Mouse (Mus musculus): ENCODE data around the gene Syk.
A peak's percentile ranks its signal among the peaks of the same experiment; 100 is the strongest.

The Syk gene

DNA sequence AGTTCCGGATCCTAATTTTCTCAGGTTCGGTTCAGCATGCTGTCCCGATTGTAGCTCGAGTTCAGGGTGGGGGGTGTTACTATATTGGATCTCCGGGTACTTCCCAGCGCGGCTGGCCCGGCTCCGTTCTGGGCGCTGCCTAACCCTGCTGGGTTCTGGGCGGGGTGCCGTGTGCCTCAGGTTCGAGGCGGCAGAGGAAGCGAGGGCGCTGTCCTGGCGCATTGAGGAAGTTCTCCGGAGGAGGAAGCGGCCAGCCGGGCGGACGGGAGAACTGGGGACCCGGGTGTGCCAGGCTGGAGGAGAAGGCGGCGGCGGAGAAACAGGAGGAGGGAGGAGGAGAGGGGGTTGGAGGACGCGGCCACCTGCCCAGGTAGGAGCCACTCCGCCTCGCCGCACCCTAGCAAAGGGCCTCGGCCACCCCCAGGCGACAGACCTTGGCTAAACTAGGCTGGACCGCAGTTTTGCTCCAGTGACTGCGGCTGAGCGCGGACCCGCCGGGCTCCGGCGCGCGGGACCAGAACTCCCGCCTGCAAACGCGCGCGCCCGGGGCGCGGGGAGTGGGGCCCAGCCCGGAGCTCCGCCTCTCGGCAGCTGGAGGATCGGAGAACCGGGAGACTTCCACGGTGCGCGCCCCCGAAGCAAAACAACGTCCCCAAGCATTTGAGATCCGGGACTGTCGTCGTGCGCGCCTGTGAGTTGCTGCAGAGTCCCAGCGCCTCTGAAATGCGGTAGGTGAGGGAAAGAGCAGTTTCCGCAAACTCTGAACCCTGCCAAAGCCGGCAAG lies at the start of gene Syk:
Gene Syk, plus strand, starts transcription at position 296 of the 784 bp plus-strand sequence.
- no peak for DNase-seq (ENCODE audit: low read depth)

DNA sequence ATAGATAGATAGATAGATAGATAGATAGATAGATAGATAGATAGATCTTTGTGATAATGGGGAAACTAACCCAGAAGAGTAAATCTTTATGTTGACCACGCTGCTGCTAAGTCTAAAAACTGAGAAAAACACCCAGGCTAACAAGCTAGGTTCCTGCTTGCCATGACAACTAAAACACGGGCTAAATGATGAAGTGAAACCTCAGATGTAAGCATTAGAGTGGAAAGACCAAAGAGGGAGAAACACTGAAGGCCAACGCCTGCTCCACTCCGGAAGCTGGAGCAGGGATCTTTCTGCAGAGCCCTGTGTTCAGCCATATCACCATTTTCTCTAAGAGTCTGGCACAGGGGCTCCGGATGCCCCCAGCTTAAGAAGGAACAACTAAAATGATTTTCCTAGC lies 49.3 kb upstream of the Syk start:
- no peak for DNase-seq (ENCODE audit: low read depth)

DNA sequence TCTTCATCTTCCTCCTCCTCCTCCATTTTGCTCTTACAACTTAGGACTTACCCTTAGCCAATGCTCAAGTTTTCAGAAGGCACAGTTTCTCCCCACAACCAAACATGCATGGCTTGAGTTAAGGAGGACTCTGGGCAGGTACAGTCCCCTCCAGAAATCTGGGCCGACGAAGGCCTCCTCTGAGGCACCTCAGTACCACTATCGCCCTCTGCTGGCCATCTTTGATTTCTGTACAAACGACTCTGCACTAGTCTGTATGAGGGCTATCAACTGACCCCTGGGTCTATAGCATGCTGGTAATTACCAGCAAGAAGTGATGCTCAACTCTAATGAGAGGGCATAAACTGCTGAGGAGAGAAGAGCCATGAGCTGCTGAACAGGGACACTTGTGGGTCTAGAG lies 47.4 kb upstream of the Syk start:
- DNase-seq (ENCODE audit: low read depth): peak; percentile 70

DNA sequence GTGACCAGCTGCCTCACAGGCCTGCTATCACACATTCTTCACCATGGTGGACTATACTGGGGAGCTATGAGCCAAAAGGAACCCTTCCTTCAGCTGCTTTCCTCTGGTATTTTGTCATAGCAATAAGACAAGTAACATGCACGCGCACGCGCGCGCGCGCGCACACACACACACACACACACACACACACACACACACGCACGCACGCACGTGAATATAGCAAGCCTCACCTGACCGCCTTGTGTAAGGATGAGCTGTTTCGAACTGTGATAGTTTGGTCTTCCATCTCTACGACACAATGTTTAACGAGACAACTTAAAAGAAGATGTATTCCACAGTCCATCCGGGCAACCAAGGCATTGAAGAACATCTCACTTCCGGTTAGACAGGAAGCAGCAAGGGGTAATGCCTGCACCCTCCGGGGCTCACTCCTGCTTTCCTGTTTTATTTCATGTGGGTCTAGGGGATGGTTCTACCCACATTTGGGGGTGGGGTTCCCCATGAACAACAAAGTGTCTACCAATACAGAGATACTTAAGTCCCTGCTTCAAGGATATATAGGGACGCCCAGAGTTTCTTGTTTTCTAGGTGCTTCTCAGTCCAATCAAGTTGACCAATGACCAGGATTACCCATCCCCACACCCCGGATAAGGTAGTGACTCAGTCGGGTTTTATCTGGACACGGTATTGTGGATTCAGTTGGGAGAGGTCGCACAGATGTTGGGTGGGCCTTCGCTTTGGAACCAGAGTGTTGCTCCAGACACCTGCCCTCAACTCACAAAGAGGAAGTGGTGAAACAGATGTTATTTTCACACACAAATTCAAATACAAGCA lies 45.0 kb upstream of the Syk start:
- DNase-seq (ENCODE audit: low read depth): peak; percentile 66

DNA sequence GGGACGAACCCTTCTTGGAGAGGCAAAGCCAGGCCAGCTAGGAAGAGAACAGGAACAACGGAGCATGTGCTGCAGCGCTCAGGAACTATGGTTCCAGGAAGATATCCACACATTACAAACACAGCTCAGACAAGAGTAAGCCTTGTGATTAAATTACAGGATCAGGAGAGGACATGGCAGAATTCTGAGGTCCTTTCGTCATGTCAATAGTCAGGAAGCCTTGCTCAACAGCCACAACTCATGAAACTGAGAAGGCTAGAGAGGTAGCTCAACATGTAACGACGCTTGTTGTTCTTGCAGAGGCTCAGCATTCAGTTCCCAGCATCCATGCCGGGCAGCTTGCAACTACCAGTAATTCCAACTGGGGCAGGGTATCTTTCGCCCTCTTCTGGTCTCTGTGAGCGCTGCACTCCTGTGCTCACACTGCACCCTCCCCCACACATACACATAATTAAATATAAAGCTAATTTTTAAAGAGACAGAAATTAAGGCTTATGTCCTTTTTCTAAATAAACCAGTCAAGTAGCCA lies 44.3 kb upstream of the Syk start:
- DNase-seq (ENCODE audit: low read depth): peak; percentile 58

DNA sequence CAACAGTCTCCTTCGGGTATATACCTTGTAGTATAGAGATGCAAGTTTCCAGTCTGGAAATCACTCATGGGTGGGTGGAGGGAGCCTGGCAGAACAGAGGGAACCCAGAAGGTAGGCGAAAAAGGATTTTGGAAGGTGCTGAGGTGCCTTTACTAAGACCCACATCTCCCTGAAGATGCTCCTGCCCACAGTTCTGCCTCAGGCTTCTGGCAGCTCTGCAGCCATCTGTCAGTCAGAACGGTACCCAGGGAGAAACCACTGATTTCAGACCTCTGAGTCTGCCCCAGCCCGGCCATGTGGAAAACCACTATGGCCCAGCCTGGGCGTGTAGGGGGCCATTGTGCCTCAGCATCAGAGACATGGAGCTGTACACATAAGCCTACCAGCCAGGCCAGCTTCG lies 43.5 kb upstream of the Syk start:
- DNase-seq (ENCODE audit: low read depth): no peak

DNA sequence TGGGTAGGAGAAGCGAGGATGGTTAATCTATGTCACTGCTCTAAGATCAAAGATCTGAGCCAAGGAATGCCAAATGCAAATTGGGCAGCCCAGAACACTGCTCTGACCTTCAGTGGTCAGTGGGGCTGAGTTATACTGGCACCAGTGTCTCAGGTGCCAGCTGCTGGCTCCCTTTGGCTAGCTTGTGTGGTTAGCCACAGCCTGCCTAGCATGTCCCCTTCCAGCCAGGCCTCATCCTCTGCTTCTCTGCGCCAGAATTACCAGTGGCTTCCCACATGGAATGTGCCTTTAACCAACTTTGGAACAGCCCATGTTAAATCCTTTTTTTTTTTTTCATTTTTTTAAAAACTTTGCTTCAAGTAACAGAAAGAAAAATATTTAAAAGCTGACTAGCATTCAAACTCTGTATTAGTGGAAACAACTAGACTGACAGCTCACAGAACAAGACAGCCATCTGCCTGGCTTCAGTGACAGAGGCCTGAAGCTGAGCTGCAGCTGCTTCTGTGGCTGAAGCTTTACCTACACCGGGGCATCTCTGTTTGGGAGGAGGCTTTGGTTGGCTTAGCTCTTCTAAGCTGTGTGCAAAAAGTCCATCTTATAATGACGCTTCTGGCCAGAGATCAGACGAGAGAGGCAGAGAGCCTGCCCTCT lies 41.5 kb upstream of the Syk start:
- peak; percentile 59 for DNase-seq (ENCODE audit: low read depth)

DNA sequence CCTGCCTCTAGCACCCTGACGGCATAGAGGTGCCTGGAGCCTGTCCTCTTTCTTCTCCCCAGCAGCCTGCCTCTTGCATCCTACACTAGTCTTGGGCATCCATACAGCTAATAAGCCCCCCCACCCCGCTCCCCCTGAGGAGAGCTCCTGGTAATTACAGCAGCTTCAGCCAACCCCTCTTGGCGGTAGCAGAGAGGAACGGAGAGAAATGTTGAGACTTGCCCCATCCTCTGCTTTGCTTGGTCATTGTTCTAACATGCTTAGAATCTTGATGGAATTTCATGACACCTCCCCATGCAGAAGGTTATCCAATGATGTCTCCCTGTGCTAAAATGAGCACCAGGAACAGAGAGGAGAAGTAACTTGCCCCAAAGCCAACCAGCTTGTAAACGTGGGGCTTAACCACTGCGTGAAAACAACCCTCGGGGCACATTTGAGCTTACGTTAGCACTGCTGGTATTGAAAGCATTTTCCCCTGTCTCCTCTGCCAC lies 40.9 kb upstream of the Syk start:
- no peak for DNase-seq (ENCODE audit: low read depth)

DNA sequence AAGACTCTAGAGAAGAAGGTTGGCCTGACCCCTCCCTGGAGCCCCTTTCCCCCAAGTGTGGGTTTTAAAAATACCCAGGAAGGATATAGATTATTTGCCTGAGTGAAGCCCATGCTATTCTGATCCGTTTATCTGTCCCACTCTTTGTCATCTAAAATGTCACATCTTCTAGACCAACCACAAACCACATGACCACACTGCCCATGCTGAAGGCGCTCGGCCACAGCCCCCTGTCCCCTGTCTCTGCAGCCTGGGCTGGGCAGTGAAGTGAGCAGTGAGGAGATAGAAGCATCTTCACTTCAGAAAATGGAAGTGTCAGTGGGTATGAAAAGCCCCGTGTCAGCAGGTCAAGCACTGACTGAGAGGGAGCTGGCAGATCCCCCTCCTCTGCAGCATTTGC lies 40.3 kb upstream of the Syk start:
- DNase-seq (ENCODE audit: low read depth): peak; percentile 65

DNA sequence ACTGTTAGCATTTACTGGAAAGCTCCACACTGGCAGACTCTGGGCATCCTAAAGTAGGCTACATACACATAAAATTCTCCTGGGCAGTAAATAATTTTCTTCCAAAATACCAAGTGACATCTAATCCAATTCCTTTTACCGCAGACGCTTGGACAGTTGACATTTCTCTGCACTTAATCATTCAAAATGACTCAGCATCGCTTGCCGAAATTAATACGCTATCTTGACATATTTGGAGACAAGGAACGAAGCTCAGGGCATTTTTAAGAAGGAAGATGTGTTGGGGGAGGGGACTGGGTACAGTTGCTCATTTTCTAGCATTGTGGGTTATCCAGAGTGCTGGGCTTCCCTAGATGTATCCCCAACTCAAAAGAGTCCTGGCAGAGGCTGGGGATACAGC lies 36.7 kb upstream of the Syk start:
- no peak for DNase-seq (ENCODE audit: low read depth)

DNA sequence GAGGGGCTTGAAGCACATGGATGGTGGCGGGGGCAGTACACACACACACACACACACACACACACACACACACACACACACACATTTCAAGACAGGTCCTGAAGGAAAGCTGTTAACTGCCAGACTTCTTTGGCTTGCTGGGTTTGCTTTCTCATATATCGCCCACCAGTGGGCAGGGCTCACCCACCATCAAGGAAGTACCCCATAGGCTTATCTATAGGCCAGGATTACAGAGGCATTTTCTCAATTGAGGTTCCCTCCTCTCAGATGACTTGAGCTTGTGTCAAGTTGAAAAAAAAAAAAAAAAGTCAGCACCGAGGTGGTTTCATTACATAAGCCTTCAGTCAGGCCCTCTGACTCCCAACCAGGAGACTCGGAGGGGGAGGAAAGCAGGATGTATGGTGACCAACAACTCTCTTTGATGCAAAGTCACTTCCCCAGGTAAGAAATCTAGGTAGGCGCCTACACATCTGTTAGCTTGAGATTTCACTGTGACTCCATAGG lies 32.2 kb upstream of the Syk start:
- peak; percentile 72 for DNase-seq (ENCODE audit: low read depth)

DNA sequence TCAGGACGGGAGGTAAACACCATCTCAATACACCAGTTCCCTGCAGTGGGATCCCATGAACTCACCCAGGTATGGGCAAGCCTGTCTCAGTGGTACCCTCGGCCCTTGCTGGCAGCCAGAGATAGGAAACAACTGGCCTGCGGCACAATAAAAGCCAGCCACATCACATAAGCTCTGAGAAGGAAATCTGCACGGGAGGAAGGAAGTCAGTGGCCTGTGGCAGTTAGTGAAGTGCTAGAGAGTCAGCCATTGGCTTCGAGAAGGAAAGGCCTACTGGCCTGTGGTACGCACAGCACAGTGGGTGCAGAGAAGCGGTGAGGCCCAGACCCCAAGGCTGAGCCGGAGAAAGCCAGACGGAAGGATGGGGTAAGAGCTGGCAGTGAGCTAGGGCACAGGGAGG lies 31.7 kb upstream of the Syk start:
- DNase-seq (ENCODE audit: low read depth): peak; percentile 84

DNA sequence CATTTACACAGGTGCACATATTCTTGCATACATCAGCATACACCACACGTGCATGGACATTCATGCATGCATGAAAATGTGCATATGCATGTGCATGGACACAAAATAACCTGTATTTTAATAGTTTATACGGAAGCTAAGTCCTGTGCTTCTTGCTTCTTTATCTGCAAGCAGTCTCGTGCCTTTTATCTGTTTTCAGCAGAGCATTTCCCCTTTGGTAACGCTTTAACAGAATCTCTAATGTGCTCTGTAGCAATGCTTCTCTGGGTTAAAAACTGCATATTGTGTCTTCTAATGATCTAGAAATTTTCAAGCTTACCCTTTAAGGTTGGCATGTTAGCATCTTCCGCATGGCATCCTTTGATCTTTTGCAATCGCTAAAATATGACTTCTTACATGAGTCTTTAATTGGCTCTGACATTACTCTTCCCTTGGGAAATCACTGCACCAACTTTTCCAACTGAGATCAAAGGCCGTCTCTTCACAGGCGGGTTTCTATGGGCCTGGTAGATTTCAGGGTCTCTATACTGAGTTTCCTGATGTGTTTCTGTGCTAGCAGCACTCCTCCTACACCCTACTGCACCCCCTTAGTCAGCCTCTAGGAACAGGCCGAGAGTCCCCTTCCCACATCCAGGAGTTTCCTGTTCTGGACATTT lies 30.0 kb upstream of the Syk start:
- DNase-seq (ENCODE audit: low read depth): no peak

DNA sequence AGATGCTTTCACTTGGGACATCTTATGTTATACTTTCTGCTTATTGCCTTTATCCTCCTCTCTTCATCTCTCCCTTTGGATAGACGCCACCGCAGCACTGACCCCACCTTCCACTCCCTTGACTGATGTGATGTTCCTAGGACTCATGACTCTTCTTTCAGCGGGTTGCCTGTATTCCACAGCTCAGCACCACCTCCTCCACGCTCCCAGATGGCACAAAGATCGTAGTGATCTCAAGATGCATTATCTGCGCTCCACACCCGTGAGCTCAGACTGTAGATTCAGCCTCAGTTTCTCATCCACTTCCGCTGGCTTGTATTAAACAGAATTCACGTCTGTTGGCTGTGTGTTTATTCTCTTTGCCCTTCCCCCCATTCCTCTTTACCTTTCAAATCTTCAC lies 28.3 kb upstream of the Syk start:
- no peak for DNase-seq (ENCODE audit: low read depth)

DNA sequence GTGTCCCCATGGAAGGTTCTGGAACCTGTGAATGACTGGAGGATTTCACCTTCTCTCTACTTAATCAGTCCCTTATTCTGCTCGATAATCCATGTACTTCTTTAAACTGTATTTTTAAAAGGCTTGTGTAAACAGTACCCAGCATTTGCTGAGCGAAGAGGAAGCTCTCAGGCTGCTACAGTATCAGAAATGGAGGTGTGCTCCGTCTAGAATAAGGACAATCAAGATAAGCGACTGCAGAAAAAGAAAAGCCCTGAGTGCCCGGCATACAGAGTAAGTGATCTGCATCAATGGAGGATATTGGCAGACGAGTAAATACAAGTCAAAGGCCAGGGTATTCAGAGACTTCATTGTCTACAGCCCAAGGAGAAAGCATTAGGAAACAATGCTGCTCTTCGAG lies 25.6 kb upstream of the Syk start:
- no peak for DNase-seq (ENCODE audit: low read depth)

DNA sequence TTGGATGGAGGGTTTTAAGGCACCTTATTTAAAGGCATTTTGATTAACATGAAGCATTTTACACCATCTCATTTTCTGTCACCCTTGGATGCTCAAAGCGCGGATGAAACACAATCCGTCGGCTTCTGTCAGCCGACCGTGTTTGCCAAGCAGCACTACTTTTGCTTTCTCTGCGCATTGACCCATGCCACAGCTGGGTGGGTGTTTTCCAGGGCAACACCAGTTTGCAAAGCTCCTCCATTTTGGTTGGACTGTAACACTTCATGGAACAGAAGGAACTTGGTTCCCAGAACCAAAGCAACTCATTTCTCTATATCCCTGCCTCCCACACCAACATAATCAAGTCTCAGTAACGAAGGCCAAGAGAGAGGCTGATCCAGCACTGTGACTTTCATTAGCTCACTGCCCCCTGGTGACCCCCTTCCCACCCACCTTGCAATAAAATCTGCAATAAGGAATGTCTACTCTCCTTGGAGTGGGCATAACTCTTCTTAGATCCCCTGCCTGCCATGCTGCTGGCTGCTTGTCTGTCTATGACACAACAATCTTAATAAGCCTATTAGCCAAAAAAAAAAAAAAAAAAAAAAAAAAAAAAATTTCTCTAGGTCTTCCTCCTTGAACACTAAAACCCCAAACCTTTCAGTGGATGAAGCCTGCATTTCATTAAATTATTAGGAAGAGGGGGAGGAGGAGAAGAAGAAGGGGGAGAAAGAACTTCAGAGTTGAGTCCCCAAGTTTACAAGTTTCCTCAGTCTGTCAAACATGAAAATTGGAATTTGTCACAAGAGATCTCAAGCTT lies 21.4 kb upstream of the Syk start:
- no peak for DNase-seq (ENCODE audit: low read depth)

DNA sequence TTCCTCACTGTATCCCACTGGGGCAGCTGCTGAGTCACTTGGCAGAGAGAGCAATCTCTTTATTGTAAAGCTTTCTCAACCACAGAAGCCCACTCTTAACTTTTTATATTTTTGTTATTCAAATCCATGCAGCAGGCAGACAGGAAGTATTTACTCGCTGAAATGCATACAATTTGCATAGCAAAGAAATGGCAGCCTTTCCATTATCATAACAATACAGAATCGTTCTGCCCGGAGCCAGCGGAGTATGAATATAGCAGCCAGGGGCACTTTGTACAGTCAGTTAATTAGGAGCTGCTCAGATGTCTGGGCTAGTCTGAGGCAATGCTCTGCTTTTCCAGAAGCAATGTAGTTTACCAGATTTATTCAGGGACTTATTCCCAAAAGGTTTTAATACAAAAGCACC lies 20.8 kb upstream of the Syk start:
- DNase-seq (ENCODE audit: low read depth): no peak

DNA sequence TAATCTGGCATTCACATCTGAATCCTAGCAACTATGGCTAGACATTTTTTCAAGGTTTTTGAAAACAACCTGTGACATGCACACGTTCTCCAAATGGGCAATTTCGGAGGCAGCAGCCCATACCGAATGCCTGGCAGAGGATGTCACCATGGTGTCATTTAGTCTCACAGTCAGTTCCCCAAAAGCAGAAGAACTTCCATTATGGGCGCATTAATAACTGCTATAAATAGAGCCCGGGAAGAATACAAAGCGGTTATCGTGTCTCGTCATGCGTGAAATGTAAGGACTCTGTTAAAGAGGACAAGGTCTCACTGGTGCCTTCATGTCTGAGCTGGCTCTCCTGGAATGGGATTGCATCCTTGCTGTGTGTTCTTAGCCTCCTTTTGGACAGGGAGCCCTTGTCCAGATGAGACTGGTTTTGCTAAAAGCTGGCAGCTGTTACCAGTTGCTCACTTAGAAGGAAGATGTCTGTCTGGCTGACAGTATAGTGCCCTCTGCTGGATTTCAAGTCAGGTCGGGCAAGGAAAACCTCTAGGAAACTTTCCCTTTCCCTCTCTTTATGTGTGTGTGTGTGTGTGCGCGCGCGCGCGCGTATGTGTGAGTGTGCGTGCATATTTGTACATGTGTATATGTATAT lies 17.8 kb upstream of the Syk start:
- peak; percentile 65 for DNase-seq (ENCODE audit: low read depth)

DNA sequence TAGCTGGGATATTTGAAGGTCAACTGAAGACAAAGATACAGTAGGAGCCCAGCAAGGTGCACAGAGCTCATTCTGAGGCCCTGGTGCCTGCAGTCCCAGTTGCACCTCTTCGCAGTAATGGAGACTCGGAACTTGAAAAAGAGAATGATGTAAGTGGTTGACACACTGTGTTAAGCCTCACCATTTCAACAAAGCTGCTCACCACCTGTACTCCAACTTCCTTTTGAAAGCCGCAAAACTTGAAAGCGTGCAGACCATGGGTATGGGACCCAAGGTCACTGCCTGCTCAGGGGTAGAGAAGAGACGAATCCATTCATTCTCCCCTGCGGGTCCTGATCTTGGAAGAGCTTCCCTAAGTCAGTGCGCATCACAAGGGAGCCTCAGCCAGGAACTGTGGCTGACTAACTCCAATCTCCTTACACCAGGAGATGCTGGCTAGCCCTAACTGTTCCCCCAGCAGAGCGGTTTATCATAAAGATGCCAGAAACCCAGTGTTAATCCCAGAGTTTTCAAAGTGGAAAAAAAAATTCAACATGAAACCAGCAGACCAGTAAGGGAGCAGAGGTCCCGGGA lies 16.7 kb upstream of the Syk start:
- peak; percentile 57 for DNase-seq (ENCODE audit: low read depth)

DNA sequence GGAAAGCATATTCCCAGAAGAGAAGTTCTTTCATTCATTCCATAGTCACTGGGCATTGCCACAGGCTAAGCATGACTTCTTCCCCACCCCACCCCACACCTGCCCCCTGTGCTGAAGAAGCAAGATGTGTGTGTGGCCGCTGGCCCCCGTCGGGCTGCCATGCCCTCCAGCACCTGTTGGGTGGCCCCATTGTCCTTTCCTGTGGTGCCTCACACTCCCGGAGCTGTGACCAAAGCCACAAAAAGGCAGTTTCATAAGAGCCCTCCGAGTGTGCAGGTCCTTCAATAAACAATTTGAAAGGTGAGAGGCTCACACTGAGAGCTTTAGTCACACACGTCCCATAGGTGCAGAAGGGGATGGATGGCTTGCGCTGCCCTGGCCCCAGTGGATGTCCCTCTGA lies 16.2 kb upstream of the Syk start:
- DNase-seq (ENCODE audit: low read depth): peak; percentile 57

Measured in 416B (cell line).